In the genomic region with DNA sequence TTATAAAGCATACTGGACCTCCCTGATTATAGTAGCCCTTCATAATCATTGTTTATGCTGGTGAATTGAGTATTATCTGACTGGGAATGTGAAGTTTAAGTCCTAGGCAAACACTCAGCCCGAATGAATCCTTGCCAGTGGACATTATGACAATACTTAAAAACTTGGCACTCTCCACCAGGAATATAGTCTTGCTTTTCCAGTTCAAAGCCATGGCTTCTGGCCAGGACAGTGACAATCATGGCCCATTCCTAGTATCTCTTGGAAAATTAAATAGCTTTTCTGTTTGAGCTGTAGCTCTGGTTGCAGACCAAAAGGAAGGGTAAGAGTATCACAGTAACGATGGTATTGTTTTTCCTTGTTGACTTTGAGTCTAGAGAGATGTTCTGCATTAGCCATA, we compare ENCODE assay signal across 18 mouse cellular contexts. TPM values are rescaled to one million over a fixed set of nuclear protein-coding genes. Genes with fewer than 3 reads are reported as not detected.
DNase-seq lines count a peak whose midpoint lies in the region; ATAC-seq and TF ChIP-seq lines count a peak whose summit lies in the region.
"Had no signal": no experiment of that assay in that cellular context is flagged by ENCODE, and none has a peak within 500 bp of the region (broad histone marks: within the 10 kb centered on the region; RNA-seq: fewer than 3 reads in every experiment).

No protein-coding gene starts in this region.

- H3K27me3 ChIP-seq in kidney, adult 2 months (replicated peaks; ENCODE audit: control insufficient read depth, insufficient read depth, low read length) = no peaks in the 10 kb centered on the region
- no peaks in the 10 kb centered on the region for H3K27me3 ChIP-seq in lung, postnatal 0 days (replicated peaks; ENCODE audit: insufficient read depth, low read length)
- H3K27me3 ChIP-seq: forebrain, embryonic 13.5 days; limb, embryonic 13.5 days; neural tube, embryonic 12.5 days had no signal

- ATAC-seq in lung, postnatal 0 days = no peak
- ATAC-seq: forebrain, embryonic 13.5 days; midbrain, embryonic 16.5 days had no signal

- no peak overlapping the region for H3K4me3 ChIP-seq in kidney, adult 2 months (ENCODE audit: insufficient read depth, low read depth, low read length)
- no peak overlapping the region for H3K4me3 ChIP-seq in lung, postnatal 0 days (ENCODE audit: low read depth, low read length)
- H3K4me3 ChIP-seq: embryonic facial prominence, embryonic 10.5 days; forebrain, embryonic 13.5 days; limb, embryonic 13.5 days; neural tube, embryonic 12.5 days had no signal

- TF ChIP-seq CTCF in kidney, adult 2 months (conservative IDR thresholded peaks at IDR 0.05; ENCODE audit: insufficient read depth, insufficient read length, low read depth, low read length) = no peak
- TF ChIP-seq CTCF in lung, postnatal 0 days (IDR thresholded peaks at IDR 0.05) = no peak

- WGBS in kidney, adult 2 months = 49% methylated on average over 2 of the region's 2 CpGs
- WGBS in lung, postnatal 0 days = 13% methylated on average over 2 of the region's 2 CpGs

- peak; percentile 0 to 23 for DNase-seq in heart, adult 18-20 months
- no peak for DNase-seq in heart, adult 11 months
- DNase-seq in kidney, adult 2 months = peak; percentile 5
- DNase-seq in kidney, adult 18-20 months = no peak
- peak; percentile 8 for DNase-seq in lung, postnatal 36 days
- no peak for DNase-seq in lung, postnatal 0 days (ENCODE audit: low spot score)
- DNase-seq in lung, postnatal 4 days = peak; percentile 14 to 22
- no peak for DNase-seq in embryo, embryonic 10 days (ENCODE audit: low spot score)
- DNase-seq: cerebellum, adult 9-11 months; layer of hippocampus, adult 9-11 months; thymus, postnatal 4 days had no signal

- no peaks in the 10 kb centered on the region for H3K4me1 ChIP-seq in kidney, adult 2 months (ENCODE audit: control insufficient read depth, insufficient read depth, low read length)
- no peaks in the 10 kb centered on the region for H3K4me1 ChIP-seq in lung, postnatal 0 days (ENCODE audit: insufficient read depth, low read depth, low read length)
- H3K4me1 ChIP-seq: embryonic facial prominence, embryonic 10.5 days; forebrain, embryonic 13.5 days; limb, embryonic 13.5 days; neural tube, embryonic 12.5 days had no signal

- no peak overlapping the region for H3K9ac ChIP-seq in lung, postnatal 0 days (replicated peaks; ENCODE audit: low read depth)
- H3K9ac ChIP-seq: forebrain, embryonic 13.5 days; limb, embryonic 13.5 days; liver, embryonic 14.5 days; neural tube, embryonic 12.5 days had no signal

- TF ChIP-seq POLR2A in kidney, adult 2 months (IDR thresholded peaks at IDR 0.05; ENCODE audit: low read depth, low read length) = no peak

- no peak for TF ChIP-seq EP300 in lung, postnatal 0 days (IDR thresholded peaks at IDR 0.05)

- H3K36me3 ChIP-seq in kidney, adult 2 months (ENCODE audit: control insufficient read depth, insufficient read depth, low read length) = no peaks in the 10 kb centered on the region
- no peaks in the 10 kb centered on the region for H3K36me3 ChIP-seq in lung, postnatal 0 days (ENCODE audit: insufficient read depth, low read length)
- H3K36me3 ChIP-seq: embryonic facial prominence, embryonic 10.5 days; limb, embryonic 13.5 days; neural tube, embryonic 12.5 days had no signal

- H3K4me2 ChIP-seq in lung, postnatal 0 days (replicated peaks; ENCODE audit: low read depth, low read length) = no peak overlapping the region
- H3K4me2 ChIP-seq: forebrain, embryonic 13.5 days; limb, embryonic 13.5 days; neural tube, embryonic 12.5 days had no signal

- no peak overlapping the region for H3K27ac ChIP-seq in kidney, adult 2 months (ENCODE audit: insufficient read depth, low read depth, low read length)
- H3K27ac ChIP-seq in lung, postnatal 0 days (ENCODE audit: low read length) = no peak overlapping the region
- H3K27ac ChIP-seq: embryonic facial prominence, embryonic 10.5 days; forebrain, embryonic 13.5 days; limb, embryonic 13.5 days; liver, embryonic 14.5 days; neural tube, embryonic 12.5 days had no signal

- H3K9me3 ChIP-seq in lung, postnatal 0 days (ENCODE audit: low read length) = no peaks in the 10 kb centered on the region
- H3K9me3 ChIP-seq: embryonic facial prominence, embryonic 10.5 days; forebrain, embryonic 13.5 days; limb, embryonic 13.5 days; neural tube, embryonic 12.5 days had no signal

RNA-seq across cellular contexts. Expression of gene Tmem47, which starts 10.5 kb away (rescaled TPM):
- 10 to 100 TPM; 17.1 to 28.7 TPM for total RNA-seq in heart, adult 18-20 months (2021)
- polyA plus RNA-seq in kidney, adult 2 months (2012; rRNA removed) = 3.9 and 4.1 TPM in 2 replicates
- polyA plus RNA-seq in lung, postnatal 0 days (2015; fragmentation: Nextera tagmentation; extraction: Ambion mirVana) = 8.2 and 12.0 TPM in 2 replicates
- total RNA-seq: megakaryocyte progenitor cell, adult 5-6 weeks had no signal

Comparison
In these comparisons a context has a peak if more than half of its experiments do, and no peak if none do; other contexts are left out.
1. DNase-seq: peak in heart, adult 18-20 months (2 of 2), kidney, adult 2 months (single experiment), lung, postnatal 36 days (single experiment) and lung, postnatal 4 days (2 of 2); none in heart, adult 11 months (single experiment), kidney, adult 18-20 months (single experiment), lung, postnatal 0 days (single experiment) and embryo, embryonic 10 days (single experiment).